13 mouse cellular contexts compared by ENCODE assay signal in genomic region chr2:24460808-24461127, GRCm38 (mm10). TPM values are rescaled to one million over a fixed set of nuclear protein-coding genes. Genes with fewer than 3 reads are reported as not detected.
DNase-seq lines count a peak whose midpoint lies in the region; ATAC-seq and TF ChIP-seq lines count a peak whose summit lies in the region.
"Had no signal": no experiment of that assay in that cellular context is flagged by ENCODE, and none has a peak within 500 bp of the region (broad histone marks: within the 10 kb centered on the region; RNA-seq: fewer than 3 reads in every experiment).

No protein-coding gene starts in this region.

- no peaks in the 10 kb centered on the region for H3K79me2 ChIP-seq in liver, adult 2 months (ENCODE audit: control insufficient read depth, insufficient read depth, low read length)

- no peak overlapping the region for H3K4me3 ChIP-seq in intestine, embryonic 14.5 days (ENCODE audit: low read depth, low read length)
- no peak overlapping the region for H3K4me3 ChIP-seq in liver, adult 2 months (ENCODE audit: insufficient read depth, low read depth, low read length)
- no peak overlapping the region for H3K4me3 ChIP-seq in forebrain, embryonic 12.5 days (replicated peaks)

- ATAC-seq in intestine, embryonic 14.5 days (replicated peaks; ENCODE audit: low FRiP score, low TSS enrichment, low read depth) = peak; percentile 86
- no peak for ATAC-seq in forebrain, embryonic 12.5 days (ENCODE audit: low FRiP score)
- ATAC-seq: forebrain, postnatal 0 days had no signal

- H3K36me3 ChIP-seq in intestine, embryonic 14.5 days (ENCODE audit: control insufficient read depth, insufficient read depth, low read length) = no peaks in the 10 kb centered on the region
- H3K36me3 ChIP-seq in liver, adult 2 months (ENCODE audit: control insufficient read depth, insufficient read depth, low read length) = no peaks in the 10 kb centered on the region
- no peaks in the 10 kb centered on the region for H3K36me3 ChIP-seq in forebrain, embryonic 12.5 days (replicated peaks)

- intact Hi-C loops in left cerebral cortex, postnatal 25 days (cut with DNase I) = no loop called here

- H3K27me3 ChIP-seq in intestine, embryonic 14.5 days (replicated peaks; ENCODE audit: control insufficient read depth, insufficient read depth, low read length) = no peaks in the 10 kb centered on the region
- H3K27me3 ChIP-seq in liver, adult 2 months (ENCODE audit: control insufficient read depth, insufficient read depth, low read length) = no peaks in the 10 kb centered on the region; the same call in 1 of the 2 replicates
- peaks cover 27% of the 10 kb centered on the region for H3K27me3 ChIP-seq in forebrain, embryonic 12.5 days

- TF ChIP-seq CTCF in liver, adult 2 months (IDR thresholded peaks at IDR 0.05; ENCODE audit: low read depth, low read length) = no peak

- WGBS in intestine, embryonic 14.5 days = 24% methylated on average over 2 of the region's 2 CpGs
- 28% methylated on average over 2 of the region's 2 CpGs for WGBS in liver, adult 2 months
- WGBS in forebrain, embryonic 12.5 days = 21% methylated on average over 2 of the region's 2 CpGs

- 0 out of 2 replicates have a peak overlapping the region, but pooled peaks have one; percentile 18 for H3K4me2 ChIP-seq in intestine, embryonic 14.5 days (ENCODE audit: low read length)
- H3K4me2 ChIP-seq in forebrain, embryonic 12.5 days = no peak overlapping the region

- no peak overlapping the region for H3K27ac ChIP-seq in intestine, embryonic 14.5 days (ENCODE audit: low read depth)
- no peak overlapping the region for H3K27ac ChIP-seq in liver, adult 2 months (replicated peaks; ENCODE audit: insufficient read depth, low read depth, low read length)
- no peak overlapping the region for H3K27ac ChIP-seq in forebrain, embryonic 12.5 days

- TF ChIP-seq POLR2A in liver, adult 2 months (IDR thresholded peaks at IDR 0.05; ENCODE audit: extremely low read depth, insufficient read depth, low read length) = no peak

- no peaks in the 10 kb centered on the region for H3K9me3 ChIP-seq in intestine, embryonic 14.5 days (ENCODE audit: control insufficient read depth, low read length)
- H3K9me3 ChIP-seq in forebrain, embryonic 12.5 days = no peaks in the 10 kb centered on the region

- DNase-seq in 3T3-L1 (ENCODE audit: low read depth, low spot score) = peak; percentile 45
- peak; percentile 65 for DNase-seq in ES-CJ7 (ENCODE audit: low read depth, low spot score)
- peak; percentile 73 for DNase-seq in intestine, embryonic 14.5 days (ENCODE audit: low spot score)
- peak; percentile 84 for DNase-seq in liver, adult 2 months (ENCODE audit: extremely low read depth, low read depth, low spot score)
- DNase-seq in testis, postnatal 10 days (ENCODE audit: low spot score) = no peak
- no peak for DNase-seq in adrenal gland, adult 8-10 months
- DNase-seq in left cerebral cortex, postnatal 25 days (ENCODE audit: low spot score in 2 of 2) = no peak
- DNase-seq: cerebellum, adult 11 months; forebrain, postnatal 0 days; thymus, adult 2 months had no signal

- peaks cover 4% of the 10 kb centered on the region for H3K4me1 ChIP-seq in intestine, embryonic 14.5 days (replicated peaks; ENCODE audit: control insufficient read depth, insufficient read depth, low read length)
- H3K4me1 ChIP-seq in liver, adult 2 months (ENCODE audit: control insufficient read depth, insufficient read depth, low read length) = peaks cover 3% of the 10 kb centered on the region; the same call in 1 of the 2 replicates
- no peaks in the 10 kb centered on the region for H3K4me1 ChIP-seq in forebrain, embryonic 12.5 days

- no peak overlapping the region for H3K9ac ChIP-seq in intestine, embryonic 14.5 days (ENCODE audit: low read length)
- no peak overlapping the region for H3K9ac ChIP-seq in liver, adult 2 months (ENCODE audit: low read depth, low read length)
- no peak overlapping the region for H3K9ac ChIP-seq in forebrain, embryonic 12.5 days
- H3K9ac ChIP-seq: forebrain, postnatal 0 days had no signal

RNA-seq across cellular contexts. Expression of gene Pax8, which starts 14.6 kb away (rescaled TPM):
- polyA plus RNA-seq in intestine, embryonic 14.5 days (2014; fragmentation: Nextera tagmentation; extraction: Ambion mirVana) = 0.22 and 0.44 TPM in 2 replicates
- 0.09 TPM in 1 of 2 replicates, not detected in the other for total RNA-seq in liver, adult 2 months (2014; rRNA removed)
- polyA plus RNA-seq in liver, adult 2 months (2012; rRNA removed) = not detected in 2 replicates
- 0.20 and 0.24 TPM in 2 replicates for polyA plus RNA-seq in forebrain, embryonic 12.5 days (2016; fragmentation: Nextera tagmentation; extraction: Ambion mirVana)
- total RNA-seq in adrenal gland, adult 8-10 months (2022) = not detected
- total RNA-seq in left cerebral cortex, postnatal 25 days (2021) = not detected
- total RNA-seq: forebrain, postnatal 0 days; left cerebral cortex, adult 18-20 months had no signal
- polyA plus RNA-seq: heart, postnatal 0 days had no signal

Comparison
In these comparisons a context has a peak if more than half of its experiments do, and no peak if none do; other contexts are left out.
1. DNase-seq: peak in 3T3-L1 (single experiment), ES-CJ7 (single experiment), intestine, embryonic 14.5 days (single experiment) and liver, adult 2 months (single experiment); none in testis, postnatal 10 days (single experiment), adrenal gland, adult 8-10 months (single experiment) and left cerebral cortex, postnatal 25 days (0 of 2).